Mouse (Mus musculus) kidney, postnatal 0 days (tissue): ENCODE measurements at regions not wholly inside any gene's neighbourhood (a gene's known extent, or its start where the extent isn't known, plus 50 kb on each side); places are given as distances from the start of the nearest gene placed in this dataset.
A peak's percentile ranks its signal among the peaks of the same experiment; 100 is the strongest.

ENCODE experiments used
- ATAC-seq: fragments of 200-750 bp; cut with Nextera tagmentation; replicated peaks from 2 replicates; pipeline ENCODE4 v1.8.0; 2017; ENCODE audit warnings: low read depth, moderate number of reproducible peaks, moderate TSS enrichment, moderate library complexity; ENCODE audit not compliant: low FRiP score
- DNase-seq: peaks from one replicate; pipeline ENCODE4 v3.0.0-alpha.2; 2016; ENCODE audit warnings: low spot score
- H3K27ac ChIP-seq: fragments of 300-500 bp; sonication (generic); 2 replicates; pipeline ENCODE4 v1.5.1; 2014; ENCODE audit warnings: mild to moderate bottlenecking
- H3K27me3 ChIP-seq: fragments of 300-500 bp; sonication (generic); 2 replicates; pipeline ENCODE4 v1.6.1; 2014; ENCODE audit warnings: low read length, mixed read lengths; ENCODE audit not compliant: insufficient read depth
- H3K36me3 ChIP-seq: fragments of 300-500 bp; sonication (generic); 2 replicates; pipeline ENCODE4 v1.6.1; 2014; ENCODE audit warnings: low read length, mixed read lengths; ENCODE audit not compliant: insufficient read depth
- H3K4me1 ChIP-seq: fragments of 300-500 bp; sonication (generic); replicated peaks from 2 replicates; pipeline ENCODE4 v1.6.1; 2014; ENCODE audit warnings: antibody characterized with exemption, low read length, mixed read lengths; ENCODE audit not compliant: insufficient read depth
- H3K4me2 ChIP-seq: fragments of 300-500 bp; sonication (generic); 2 replicates; pipeline ENCODE4 v1.6.1; 2014; ENCODE audit warnings: mild to moderate bottlenecking, low read length, moderate library complexity, mixed read lengths
- H3K4me3 ChIP-seq: fragments of 300-500 bp; sonication (generic); replicated peaks from 2 replicates; pipeline ENCODE4 v1.5.1; 2014; ENCODE audit warnings: low read depth, low read length
- H3K9ac ChIP-seq: fragments of 300-500 bp; sonication (generic); 2 replicates; pipeline ENCODE4 v1.6.1; 2014; ENCODE audit warnings: low read depth, low read length
- H3K9me3 ChIP-seq: fragments of 300-500 bp; sonication (generic); replicated peaks from 2 replicates; pipeline ENCODE4 v1.6.1; 2016; ENCODE audit warnings: low read length, inconsistent platforms, mixed read lengths
- CTCF ChIP-seq: IDR thresholded peaks from 2 replicates; pipeline ENCODE4 v1.5.1; 2016; ENCODE audit warnings: antibody characterized with exemption, low read depth, mild to moderate bottlenecking, moderate library complexity
- WGBS: fragments of 180-500 bp; shearing (Covaris S2); extraction: QIAGEN DNeasy Blood & Tissue Kit; methylation state at CpG from one replicate; pipeline ENCODE4 v1.1.7; 2014; 5-methylcytosine and 5-hydroxymethylcytosine counted together

GRCm38 (mm10) chr13:53783492-53783891 is 272.0 kb downstream of the Drd1 start:
- Histone ChIP-seq H3K27me3 (no peaks in the 10 kb centered on the region), H3K9me3 (no peaks in the 10 kb centered on the region), H3K4me1 (no peaks in the 10 kb centered on the region), H3K4me2 (no peak overlapping the region), H3K27ac (no peak overlapping the region), H3K9ac (no peak overlapping the region), H3K4me3 (no peak overlapping the region), H3K36me3 (no peaks in the 10 kb centered on the region)
- peak; percentile 97 for TF ChIP-seq CTCF
- DNase-seq (peak; percentile 86), ATAC-seq (no peak)
- 25% methylated on average over 6 of the region's 6 CpGs for WGBS

DNA sequence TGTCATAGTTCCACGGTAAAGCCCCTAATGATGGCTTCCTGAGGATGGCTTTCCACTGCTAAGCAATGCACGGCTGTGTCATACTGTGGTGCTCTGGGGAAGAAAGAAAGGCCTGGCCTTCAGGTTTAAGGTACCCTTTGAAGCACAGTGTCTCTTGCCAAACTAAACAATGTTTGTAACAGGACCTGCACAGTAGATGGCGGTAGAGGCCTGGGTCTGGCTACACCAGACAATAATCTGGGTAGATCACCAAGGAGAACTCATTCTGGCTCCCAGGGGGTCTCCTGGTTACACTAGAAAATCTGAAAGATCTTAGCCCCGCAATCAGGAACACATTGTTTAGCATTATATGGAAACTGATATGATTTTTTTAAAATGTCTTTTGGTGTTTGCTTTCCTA is 276.4 kb downstream of the Drd1 start:
- H3K36me3 ChIP-seq: no peaks in the 10 kb centered on the region
- H3K27me3 ChIP-seq: no peaks in the 10 kb centered on the region
- WGBS: 44% methylated on average over 4 of the region's 4 CpGs
- no peak overlapping the region for H3K9ac ChIP-seq
- DNase-seq: peak; percentile 51
- peak; percentile 69 for TF ChIP-seq CTCF
- no peak overlapping the region for H3K4me3 ChIP-seq
- H3K27ac ChIP-seq: no peak overlapping the region
- no peaks in the 10 kb centered on the region for H3K4me1 ChIP-seq
- ATAC-seq: no peak
- no peak overlapping the region for H3K4me2 ChIP-seq
- H3K9me3 ChIP-seq: no peaks in the 10 kb centered on the region

DNA sequence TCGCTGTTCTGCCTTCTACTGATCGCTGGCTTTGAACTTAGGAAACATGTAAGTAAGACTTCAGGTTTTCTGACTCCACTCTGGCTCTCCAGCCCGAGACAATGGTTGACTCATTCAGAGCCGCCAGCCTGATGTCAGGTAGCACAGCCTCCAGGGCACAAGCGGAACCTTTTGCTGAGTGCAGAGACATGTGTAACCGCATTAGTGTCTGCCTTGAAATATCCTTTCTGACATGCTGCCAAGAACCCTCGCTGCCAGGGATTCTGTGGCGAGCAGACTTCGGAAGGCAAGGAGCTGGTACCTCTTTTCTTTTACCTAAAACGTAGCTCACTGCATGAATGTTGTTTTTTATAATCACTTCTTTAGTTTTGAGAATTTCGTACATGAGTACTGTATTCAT is 279.1 kb downstream of the Drd1 start:
- no peak for TF ChIP-seq CTCF
- H3K27ac ChIP-seq: no peak overlapping the region
- no peaks in the 10 kb centered on the region for H3K9me3 ChIP-seq
- no peak overlapping the region for H3K4me3 ChIP-seq
- H3K27me3 ChIP-seq: no peaks in the 10 kb centered on the region
- H3K36me3 ChIP-seq: no peaks in the 10 kb centered on the region
- 64% methylated on average over 11 of the region's 11 CpGs for WGBS
- no peak for DNase-seq
- H3K4me1 ChIP-seq: no peaks in the 10 kb centered on the region
- H3K4me2 ChIP-seq: no peak overlapping the region
- no peak for ATAC-seq
- no peak overlapping the region for H3K9ac ChIP-seq

DNA sequence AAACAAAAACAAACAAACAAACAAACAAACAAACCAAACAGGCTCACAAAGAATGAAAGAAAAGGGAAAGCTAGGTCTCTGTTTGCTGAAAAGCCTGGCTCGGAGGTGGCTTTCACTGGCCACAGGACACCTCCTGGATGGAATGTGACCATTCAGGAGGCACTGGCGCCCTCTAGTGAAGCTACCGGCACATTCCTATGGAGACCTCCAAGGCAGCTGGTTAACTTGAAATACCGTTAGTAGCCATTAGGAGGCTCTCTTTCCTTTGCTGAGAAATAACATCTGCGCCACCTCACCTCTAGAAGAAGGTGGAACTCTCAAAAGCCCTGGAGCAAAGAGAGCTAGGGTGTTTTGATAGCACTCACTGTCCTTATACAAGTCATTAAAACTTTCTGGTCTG is 279.8 kb downstream of the Drd1 start:
- Histone ChIP-seq H3K9me3 (no peaks in the 10 kb centered on the region), H3K9ac (no peak overlapping the region), H3K27me3 (no peaks in the 10 kb centered on the region), H3K4me2 (no peak overlapping the region), H3K4me1 (no peaks in the 10 kb centered on the region), H3K36me3 (no peaks in the 10 kb centered on the region), H3K27ac (no peak overlapping the region), H3K4me3 (no peak overlapping the region)
- ATAC-seq (no peak), DNase-seq (peak; percentile 77)
- TF ChIP-seq CTCF: peak; percentile 74
- 44% methylated on average over 5 of the region's 5 CpGs for WGBS

- DNase-seq (peak; percentile 88), ATAC-seq (0 out of 2 replicates have a peak, but pooled peaks have one; percentile 49)
- H3K4me3 ChIP-seq: no peak overlapping the region
- no peaks in the 10 kb centered on the region for H3K9me3 ChIP-seq
- no peak overlapping the region for H3K4me2 ChIP-seq
- no peak overlapping the region for H3K9ac ChIP-seq
- WGBS: 17% methylated on average over 13 of the region's 13 CpGs
- peak; percentile 95 for TF ChIP-seq CTCF
- H3K27ac ChIP-seq: no peak overlapping the region
- H3K36me3 ChIP-seq: no peaks in the 10 kb centered on the region
- H3K4me1 ChIP-seq: no peaks in the 10 kb centered on the region
- no peaks in the 10 kb centered on the region; the same call in 1 of the 2 replicates for H3K27me3 ChIP-seq
These were observed 290.8 kb downstream of the Drd1 start for GRCm38 (mm10) chr13:53764613-53765243.

DNA sequence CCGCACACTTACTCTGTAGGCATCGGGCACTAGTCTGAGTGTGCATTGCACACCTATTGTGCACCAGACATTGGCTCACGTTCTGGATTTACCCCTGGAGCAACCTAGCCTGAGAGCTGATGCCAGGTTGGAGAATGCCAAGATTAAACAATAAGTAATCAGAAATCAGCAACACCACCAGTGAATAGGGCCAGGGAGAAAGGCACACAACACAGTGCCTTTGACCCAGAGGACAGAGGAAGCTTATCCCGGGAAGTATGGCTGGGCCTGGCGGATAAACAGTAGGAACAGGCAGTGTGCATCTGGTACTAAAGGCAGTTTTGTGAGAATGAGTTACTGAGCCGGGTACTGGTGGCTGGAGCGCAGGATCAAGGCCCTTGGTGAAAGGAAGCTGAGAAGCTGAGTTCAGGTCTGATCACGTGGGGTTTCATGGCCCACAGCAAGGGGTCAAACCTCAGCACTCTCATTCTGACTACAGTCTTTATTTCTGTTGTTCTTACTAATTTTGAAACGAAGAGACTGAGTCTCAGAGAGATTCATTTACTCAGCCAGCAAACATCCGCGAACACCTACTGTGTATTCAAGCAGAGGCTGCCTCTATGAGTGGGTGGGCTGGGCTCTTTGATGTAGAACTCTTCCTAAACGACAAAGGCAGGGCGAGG is 284.8 kb upstream of the Msx2 start:
- no peak for TF ChIP-seq CTCF
- Histone ChIP-seq H3K4me1 (0 out of 2 replicates have a peak, but pooled peaks cover 3% of the 10 kb centered on the region), H3K4me2 (no peak overlapping the region), H3K27ac (no peak overlapping the region), H3K36me3 (no peaks in the 10 kb centered on the region), H3K9ac (no peak overlapping the region), H3K4me3 (no peak overlapping the region), H3K27me3 (no peaks in the 10 kb centered on the region), H3K9me3 (no peaks in the 10 kb centered on the region)
- no peak for DNase-seq
- WGBS: 76% methylated on average over 13 of the region's 13 CpGs
- ATAC-seq: no peak
